Mouse (Mus musculus): ENCODE measurements around the gene Itgb2l. TPM values are rescaled to one million over a fixed set of nuclear protein-coding genes. Genes with fewer than 3 reads are reported as not detected.
A peak's percentile ranks its signal among the peaks of the same experiment; 100 is the strongest.
"Not testable (repeated sequence)": the region's sequence is repeated elsewhere in the genome, so short reads cannot be mapped to it uniquely, and the experiment has no call there.

Itgb2l gene
- polyA plus RNA-seq, 1 experiment from 2014 or later: 0.10 TPM

DNA sequence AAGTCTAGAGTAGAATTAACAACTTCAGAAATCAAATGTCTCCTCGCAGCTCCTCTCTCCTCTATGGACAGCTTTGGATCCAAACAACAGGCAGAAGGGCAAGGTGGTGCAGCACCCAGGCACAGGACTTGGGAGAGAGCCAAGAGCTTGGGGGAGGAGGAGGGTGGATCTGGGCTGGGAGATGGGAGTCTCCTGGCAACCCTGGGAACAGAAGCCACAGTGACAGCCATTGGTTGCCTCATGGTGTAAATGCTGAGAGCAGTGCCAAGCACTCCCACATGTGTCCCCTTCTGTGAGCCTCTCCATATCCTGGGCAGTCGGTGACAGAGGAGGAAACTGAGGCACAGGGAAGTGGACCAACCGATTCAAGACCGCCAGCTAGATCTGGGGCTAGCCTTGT is 25.3 kb upstream of the Itgb2l start:
- Histone ChIP-seq H3K4me1 (ENCODE audit: control insufficient read depth, insufficient read depth, low read length) (peaks cover 6% of the 10 kb centered on the region), H3K9me3 (ENCODE audit: control insufficient read depth, low read length) (no peaks in the 10 kb centered on the region), H3K9ac (ENCODE audit: low read depth, low read length) (no peak overlapping the region), H3K36me3 (ENCODE audit: control insufficient read depth, insufficient read depth, low read length) (no peaks in the 10 kb centered on the region), H3K27ac (replicated peaks; ENCODE audit: low read depth, low read length) (no peak overlapping the region), H3K4me2 (ENCODE audit: low read depth, low read length) (no peak overlapping the region), H3K27me3 (replicated peaks; ENCODE audit: control insufficient read depth, insufficient read depth, low read length) (no peaks in the 10 kb centered on the region), H3K4me3 (ENCODE audit: low read depth, low read length) (no peak overlapping the region)
- peak; percentile 45 for DNase-seq (ENCODE audit: low spot score)
- 87% methylated on average over 4 of the region's 4 CpGs for WGBS
- ATAC-seq (ENCODE audit: low read depth): peak; percentile 72

- WGBS: 44% methylated on average over 4 of the region's 4 CpGs
- Histone ChIP-seq H3K4me3 (ENCODE audit: low read depth, low read length) (no peak overlapping the region), H3K27ac (replicated peaks; ENCODE audit: low read depth, low read length) (no peak overlapping the region), H3K36me3 (ENCODE audit: control insufficient read depth, insufficient read depth, low read length) (no peaks in the 10 kb centered on the region), H3K9me3 (ENCODE audit: control insufficient read depth, low read length) (no peaks in the 10 kb centered on the region), H3K9ac (ENCODE audit: low read depth, low read length) (no peak overlapping the region), H3K27me3 (replicated peaks; ENCODE audit: control insufficient read depth, insufficient read depth, low read length) (no peaks in the 10 kb centered on the region), H3K4me1 (ENCODE audit: control insufficient read depth, insufficient read depth, low read length) (peaks cover 6% of the 10 kb centered on the region), H3K4me2 (ENCODE audit: low read depth, low read length) (no peak overlapping the region)
- ATAC-seq (ENCODE audit: low read depth) (no peak), DNase-seq (ENCODE audit: low spot score) (no peak)
These were observed 24.6 kb upstream of the Itgb2l start for GRCm38 (mm10) chr16:96468011-96468410.

GRCm38 (mm10) chr16:96467445-96467844 is 24.0 kb upstream of the Itgb2l start, which contains the start of gene Pcp4:
Pcp4 (plus strand) TSS chr16:96467606.
- peaks cover 3% of the 10 kb centered on the region for H3K4me1 ChIP-seq (ENCODE audit: control insufficient read depth, insufficient read depth, low read length)
- ATAC-seq (ENCODE audit: low read depth): peak; percentile 75
- peak within 1 kb of the TSS; percentile 21; the same call in 1 of the 2 replicates for H3K4me2 ChIP-seq (ENCODE audit: low read depth, low read length)

DNA sequence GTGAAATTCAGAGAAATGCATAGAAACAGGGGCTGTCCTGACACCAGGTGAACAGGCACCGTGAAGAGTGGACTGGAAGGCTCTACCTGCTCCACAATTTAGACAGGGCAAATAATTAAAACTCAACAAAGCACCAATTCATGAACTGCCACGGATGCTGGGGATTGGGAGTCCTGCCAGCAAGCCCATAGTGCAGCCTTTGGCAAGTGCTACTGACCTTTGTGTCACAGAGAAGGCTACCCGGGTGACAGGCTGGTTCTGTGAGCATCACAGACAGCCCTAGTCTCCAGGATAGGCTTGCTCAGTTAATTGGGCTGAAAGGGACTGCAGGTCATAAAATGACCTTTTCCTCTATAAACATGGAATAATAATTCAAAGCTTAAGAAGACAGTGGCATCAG is 17.4 kb upstream of the Itgb2l start:
- no peaks in the 10 kb centered on the region for H3K4me1 ChIP-seq (ENCODE audit: control insufficient read depth, insufficient read depth, low read length)
- ATAC-seq (ENCODE audit: low read depth) (no peak), DNase-seq (ENCODE audit: low spot score) (no peak)
- H3K9ac ChIP-seq (ENCODE audit: low read depth, low read length): no peak overlapping the region
- no peak overlapping the region for H3K4me2 ChIP-seq (ENCODE audit: low read depth, low read length)
- no peak overlapping the region for H3K4me3 ChIP-seq (ENCODE audit: low read depth, low read length)
- no peaks in the 10 kb centered on the region for H3K27me3 ChIP-seq (replicated peaks; ENCODE audit: control insufficient read depth, insufficient read depth, low read length)
- no peaks in the 10 kb centered on the region for H3K9me3 ChIP-seq (ENCODE audit: control insufficient read depth, low read length)
- no peaks in the 10 kb centered on the region for H3K36me3 ChIP-seq (ENCODE audit: control insufficient read depth, insufficient read depth, low read length)
- H3K27ac ChIP-seq (replicated peaks; ENCODE audit: low read depth, low read length): no peak overlapping the region
- 53% methylated on average over 3 of the region's 3 CpGs for WGBS

More at GRCm38 (mm10) chr16:96467445-96467844, 24.0 kb upstream of the Itgb2l start, which contains the start of gene Pcp4:
- Histone ChIP-seq H3K27ac (replicated peaks; ENCODE audit: low read depth, low read length) (no peak within 1 kb of the TSS), H3K36me3 (ENCODE audit: control insufficient read depth, insufficient read depth, low read length) (no peaks in the 10 kb centered on the region), H3K9ac (ENCODE audit: low read depth, low read length) (no peak within 1 kb of the TSS), H3K9me3 (ENCODE audit: control insufficient read depth, low read length) (no peaks in the 10 kb centered on the region), H3K4me3 (ENCODE audit: low read depth, low read length) (no peak within 1 kb of the TSS), H3K27me3 (replicated peaks; ENCODE audit: control insufficient read depth, insufficient read depth, low read length) (no peaks in the 10 kb centered on the region)
- 8% methylated on average over 8 of the region's 8 CpGs for WGBS
- peak; percentile 76 for DNase-seq (ENCODE audit: low spot score)

DNA sequence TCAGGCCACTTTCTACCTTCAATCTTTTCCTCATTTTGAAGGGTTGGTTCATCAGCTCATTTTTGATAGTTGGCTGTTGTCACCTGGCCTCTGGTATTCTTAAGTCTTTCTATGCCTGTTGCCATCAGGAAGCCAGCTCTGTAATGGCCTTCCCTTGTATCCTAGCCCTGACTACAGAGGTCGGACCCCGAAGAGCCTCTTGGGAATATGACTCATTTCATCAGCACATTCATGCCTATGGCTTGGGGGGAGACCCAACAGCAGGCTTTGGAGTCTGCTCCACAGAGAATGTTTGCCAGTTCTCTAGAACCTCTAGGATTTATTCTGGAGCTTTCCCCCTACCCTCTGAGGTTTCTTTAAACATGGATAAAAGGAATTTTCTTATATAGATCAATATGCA is 15.9 kb upstream of the Itgb2l start:
- Histone ChIP-seq H3K27ac (replicated peaks; ENCODE audit: low read depth, low read length) (no peak overlapping the region), H3K4me1 (ENCODE audit: control insufficient read depth, insufficient read depth, low read length) (no peaks in the 10 kb centered on the region), H3K9ac (ENCODE audit: low read depth, low read length) (no peak overlapping the region), H3K36me3 (ENCODE audit: control insufficient read depth, insufficient read depth, low read length) (no peaks in the 10 kb centered on the region), H3K9me3 (ENCODE audit: control insufficient read depth, low read length) (no peaks in the 10 kb centered on the region), H3K27me3 (replicated peaks; ENCODE audit: control insufficient read depth, insufficient read depth, low read length) (no peaks in the 10 kb centered on the region), H3K4me2 (ENCODE audit: low read depth, low read length) (no peak overlapping the region), H3K4me3 (ENCODE audit: low read depth, low read length) (no peak overlapping the region)
- no peak for ATAC-seq (ENCODE audit: low read depth)
- 83% methylated on average over 2 of the region's 2 CpGs for WGBS
- no peak for DNase-seq (ENCODE audit: low spot score)

DNA sequence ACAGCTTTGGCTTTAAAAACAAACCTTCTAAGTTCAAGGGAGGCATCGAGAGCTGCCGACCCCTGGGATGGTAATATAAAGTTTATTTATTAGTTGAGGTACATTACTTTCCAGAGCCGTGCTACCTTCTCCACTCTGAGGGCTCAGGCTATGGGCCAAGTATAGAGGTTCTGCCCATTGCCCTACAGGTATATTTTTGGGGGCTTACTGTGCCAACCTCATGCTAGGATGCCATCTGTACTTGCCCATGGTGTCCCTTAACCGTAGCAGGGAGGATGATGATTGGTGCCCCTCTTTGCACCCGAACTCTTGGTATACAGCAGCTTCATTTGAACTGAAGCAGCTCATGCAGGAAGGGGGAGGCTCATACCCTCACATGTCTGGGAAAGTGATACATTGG is 14.2 kb upstream of the Itgb2l start:
- ATAC-seq (ENCODE audit: low read depth) (no peak), DNase-seq (ENCODE audit: low spot score) (no peak)
- Histone ChIP-seq H3K9me3 (ENCODE audit: control insufficient read depth, low read length) (no peaks in the 10 kb centered on the region), H3K27ac (replicated peaks; ENCODE audit: low read depth, low read length) (no peak overlapping the region), H3K36me3 (ENCODE audit: control insufficient read depth, insufficient read depth, low read length) (no peaks in the 10 kb centered on the region), H3K27me3 (replicated peaks; ENCODE audit: control insufficient read depth, insufficient read depth, low read length) (no peaks in the 10 kb centered on the region), H3K9ac (ENCODE audit: low read depth, low read length) (no peak overlapping the region), H3K4me1 (ENCODE audit: control insufficient read depth, insufficient read depth, low read length) (no peaks in the 10 kb centered on the region), H3K4me2 (ENCODE audit: low read depth, low read length) (no peak overlapping the region), H3K4me3 (ENCODE audit: low read depth, low read length) (no peak overlapping the region)
- 83% methylated on average over 5 of the region's 5 CpGs for WGBS

DNA sequence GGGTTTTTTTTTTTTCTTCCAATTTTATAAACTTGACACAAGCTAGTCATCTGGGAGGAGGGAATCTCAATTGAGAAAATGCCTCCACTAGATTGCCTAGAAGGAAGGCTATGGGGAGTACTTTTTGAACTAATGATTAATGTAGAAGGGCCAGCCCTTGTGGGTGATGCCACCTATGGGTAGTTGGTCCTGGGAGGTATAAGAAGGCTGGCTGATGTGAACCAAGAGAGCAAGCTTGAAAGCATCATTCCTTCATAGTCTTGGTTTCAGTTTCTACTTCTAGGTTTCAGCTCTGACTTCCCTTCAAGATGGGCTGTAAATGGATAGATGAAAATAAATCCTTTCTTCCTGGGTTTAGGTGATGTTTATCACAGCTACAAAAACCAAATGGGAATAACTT is 10.7 kb upstream of the Itgb2l start:
- H3K4me1 ChIP-seq (ENCODE audit: control insufficient read depth, insufficient read depth, low read length): 0 out of 2 replicates have a peak, but pooled peaks cover 6% of the 10 kb centered on the region
- H3K9me3 ChIP-seq (ENCODE audit: control insufficient read depth, low read length): no peaks in the 10 kb centered on the region
- H3K9ac ChIP-seq (ENCODE audit: low read depth, low read length): no peak overlapping the region
- no peak for DNase-seq (ENCODE audit: low spot score)
- H3K36me3 ChIP-seq (ENCODE audit: control insufficient read depth, insufficient read depth, low read length): no peaks in the 10 kb centered on the region
- H3K4me3 ChIP-seq (ENCODE audit: low read depth, low read length): no peak overlapping the region
- H3K27ac ChIP-seq (replicated peaks; ENCODE audit: low read depth, low read length): no peak overlapping the region
- no peaks in the 10 kb centered on the region for H3K27me3 ChIP-seq (replicated peaks; ENCODE audit: control insufficient read depth, insufficient read depth, low read length)
- ATAC-seq (ENCODE audit: low read depth): no peak
- H3K4me2 ChIP-seq (ENCODE audit: low read depth, low read length): no peak overlapping the region

DNA sequence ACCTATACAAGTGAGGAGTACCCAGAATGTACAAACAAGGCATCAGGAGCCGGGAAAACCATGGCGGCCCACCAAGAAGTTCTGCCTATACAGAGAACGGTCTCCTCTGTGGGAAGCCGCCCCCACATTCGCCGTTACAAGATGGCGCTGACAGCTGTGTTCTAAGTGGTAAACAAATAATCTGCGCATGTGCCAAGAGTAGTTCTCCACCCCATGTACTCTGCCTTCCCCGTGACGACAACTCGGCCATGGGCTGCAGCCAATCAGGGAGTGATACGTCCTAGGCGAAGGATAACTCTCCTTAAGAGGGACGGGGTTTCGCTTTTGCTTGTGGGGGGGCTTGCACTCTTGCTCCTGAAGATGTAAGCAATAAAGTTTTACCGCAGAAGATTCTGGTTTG is 7.5 kb upstream of the Itgb2l start:
- H3K27me3 ChIP-seq (replicated peaks; ENCODE audit: control insufficient read depth, insufficient read depth, low read length); ATAC-seq (ENCODE audit: low read depth); H3K9me3 ChIP-seq (ENCODE audit: control insufficient read depth, low read length); H3K4me2 ChIP-seq (ENCODE audit: low read depth, low read length); H3K27ac ChIP-seq (replicated peaks; ENCODE audit: low read depth, low read length); H3K36me3 ChIP-seq (ENCODE audit: control insufficient read depth, insufficient read depth, low read length); H3K9ac ChIP-seq (ENCODE audit: low read depth, low read length); H3K4me3 ChIP-seq (ENCODE audit: low read depth, low read length); DNase-seq (ENCODE audit: low spot score): not testable (repeated sequence)
- peaks cover 12% of the 10 kb centered on the region; the same call in 1 of the 2 replicates for H3K4me1 ChIP-seq (ENCODE audit: control insufficient read depth, insufficient read depth, low read length)
- 96% methylated on average over 12 of the region's 16 CpGs for WGBS

- H3K36me3 ChIP-seq (ENCODE audit: control insufficient read depth, insufficient read depth, low read length): no peaks in the 10 kb centered on the region
- H3K9ac ChIP-seq (ENCODE audit: low read depth, low read length): no peak overlapping the region
- no peaks in the 10 kb centered on the region for H3K27me3 ChIP-seq (replicated peaks; ENCODE audit: control insufficient read depth, insufficient read depth, low read length)
- WGBS: 85% methylated on average over 3 of the region's 3 CpGs
- H3K27ac ChIP-seq (replicated peaks; ENCODE audit: low read depth, low read length): no peak overlapping the region
- DNase-seq (ENCODE audit: low spot score) (no peak), ATAC-seq (ENCODE audit: low read depth) (no peak)
- H3K9me3 ChIP-seq (ENCODE audit: control insufficient read depth, low read length): no peaks in the 10 kb centered on the region
- no peak overlapping the region for H3K4me2 ChIP-seq (ENCODE audit: low read depth, low read length)
- H3K4me1 ChIP-seq (ENCODE audit: control insufficient read depth, insufficient read depth, low read length): peaks cover 6% of the 10 kb centered on the region; the same call in 1 of the 2 replicates
- no peak overlapping the region for H3K4me3 ChIP-seq (ENCODE audit: low read depth, low read length)
These were observed 1.6 kb downstream of the Itgb2l start for GRCm38 (mm10) chr16:96441826-96442225.

Measured in embryonic facial prominence, embryonic 14.5 days (tissue).